Comparison of ENCODE assay signal across 9 mouse cellular contexts in genomic region chr8:104022691-104023509, GRCm38 (mm10).
DNase-seq lines count a peak whose midpoint lies in the region; ATAC-seq and TF ChIP-seq lines count a peak whose summit lies in the region.
"Had no signal": no experiment of that assay in that cellular context is flagged by ENCODE, and none has a peak within 500 bp of the region (broad histone marks: within the 10 kb centered on the region; RNA-seq: fewer than 3 reads in every experiment).

No protein-coding gene starts in this region.

- TF ChIP-seq CTCF in midbrain, postnatal 0 days (IDR thresholded peaks at IDR 0.05), result no peak

- H3K4me3 ChIP-seq in forebrain, embryonic 10.5 days, result no peak overlapping the region
- H3K4me3 ChIP-seq in forebrain, embryonic 16.5 days (replicated peaks; ENCODE audit: low read length), result no peak overlapping the region
- no peak overlapping the region for H3K4me3 ChIP-seq in heart, embryonic 10.5 days
- no peak overlapping the region for H3K4me3 ChIP-seq in limb, embryonic 13.5 days
- H3K4me3 ChIP-seq in midbrain, embryonic 13.5 days (replicated peaks), result no peak overlapping the region
- H3K4me3 ChIP-seq in midbrain, postnatal 0 days (ENCODE audit: low read depth, low read length), result no peak overlapping the region
- H3K4me3 ChIP-seq: megakaryocyte, embryonic 14.5 days had no signal

- WGBS in forebrain, embryonic 10.5 days, result 57% methylated on average over 9 of the region's 9 CpGs
- WGBS in forebrain, embryonic 16.5 days, result 70% methylated on average over 9 of the region's 9 CpGs
- WGBS in heart, embryonic 10.5 days, result 57% methylated on average over 9 of the region's 9 CpGs
- WGBS in limb, embryonic 13.5 days, result 9% methylated on average over 9 of the region's 9 CpGs
- WGBS in midbrain, embryonic 13.5 days, result 70% methylated on average over 9 of the region's 9 CpGs
- WGBS in midbrain, postnatal 0 days, result 67% methylated on average over 9 of the region's 9 CpGs

- H3K4me2 ChIP-seq in forebrain, embryonic 16.5 days (ENCODE audit: low read length), result no peak overlapping the region
- peak overlapping the region; percentile 30 for H3K4me2 ChIP-seq in limb, embryonic 13.5 days (replicated peaks)
- no peak overlapping the region for H3K4me2 ChIP-seq in midbrain, embryonic 13.5 days (replicated peaks)
- no peak overlapping the region for H3K4me2 ChIP-seq in midbrain, postnatal 0 days (ENCODE audit: low read depth, low read length, poor library complexity, severe bottlenecking)

- H3K27me3 ChIP-seq in forebrain, embryonic 10.5 days (ENCODE audit: poor library complexity, severe bottlenecking), result peaks cover 9% of the 10 kb centered on the region
- H3K27me3 ChIP-seq in forebrain, embryonic 16.5 days (replicated peaks; ENCODE audit: control insufficient read depth, insufficient read depth, low read length), result no peaks in the 10 kb centered on the region
- H3K27me3 ChIP-seq in heart, embryonic 10.5 days (ENCODE audit: insufficient read depth, poor library complexity, severe bottlenecking), result peaks cover 30% of the 10 kb centered on the region; the same call in 1 of the 2 replicates
- no peaks in the 10 kb centered on the region for H3K27me3 ChIP-seq in limb, embryonic 13.5 days
- peaks cover 2% of the 10 kb centered on the region; the same call in 1 of the 2 replicates for H3K27me3 ChIP-seq in midbrain, embryonic 13.5 days
- H3K27me3 ChIP-seq in midbrain, postnatal 0 days (ENCODE audit: insufficient read depth, low read length), result no peaks in the 10 kb centered on the region

- H3K27ac ChIP-seq in forebrain, embryonic 10.5 days, result peak overlapping the region; percentile 72
- H3K27ac ChIP-seq in forebrain, embryonic 16.5 days (ENCODE audit: low read length), result no peak overlapping the region
- H3K27ac ChIP-seq in heart, embryonic 10.5 days, result peak overlapping the region; percentile 36; the same call in 1 of the 2 replicates
- H3K27ac ChIP-seq in limb, embryonic 13.5 days, result peak overlapping the region; percentile 79
- H3K27ac ChIP-seq in midbrain, embryonic 13.5 days, result no peak overlapping the region
- H3K27ac ChIP-seq in midbrain, postnatal 0 days (ENCODE audit: low read depth, low read length), result no peak overlapping the region

- no peak overlapping the region for H3K9ac ChIP-seq in forebrain, embryonic 16.5 days (replicated peaks; ENCODE audit: low read depth, low read length)
- no peak overlapping the region for H3K9ac ChIP-seq in limb, embryonic 13.5 days
- no peak overlapping the region for H3K9ac ChIP-seq in midbrain, embryonic 13.5 days (replicated peaks)
- H3K9ac ChIP-seq in midbrain, postnatal 0 days (replicated peaks; ENCODE audit: low read length, poor library complexity, severe bottlenecking), result no peak overlapping the region

- no peaks in the 10 kb centered on the region for H3K36me3 ChIP-seq in forebrain, embryonic 10.5 days (replicated peaks)
- H3K36me3 ChIP-seq in forebrain, embryonic 16.5 days (ENCODE audit: control insufficient read depth, insufficient read depth), result no peaks in the 10 kb centered on the region
- H3K36me3 ChIP-seq in heart, embryonic 10.5 days, result no peaks in the 10 kb centered on the region
- H3K36me3 ChIP-seq in limb, embryonic 13.5 days, result no peaks in the 10 kb centered on the region
- H3K36me3 ChIP-seq in midbrain, embryonic 13.5 days, result no peaks in the 10 kb centered on the region
- H3K36me3 ChIP-seq in midbrain, postnatal 0 days (ENCODE audit: insufficient read depth, low read length), result no peaks in the 10 kb centered on the region

- peaks cover 5% of the 10 kb centered on the region for H3K4me1 ChIP-seq in forebrain, embryonic 10.5 days
- H3K4me1 ChIP-seq in forebrain, embryonic 16.5 days (replicated peaks; ENCODE audit: control insufficient read depth, insufficient read depth, low read length), result no peaks in the 10 kb centered on the region
- H3K4me1 ChIP-seq in heart, embryonic 10.5 days, result peaks cover 19% of the 10 kb centered on the region; the same call in 1 of the 2 replicates
- H3K4me1 ChIP-seq in limb, embryonic 13.5 days, result peaks cover 41% of the 10 kb centered on the region
- no peaks in the 10 kb centered on the region for H3K4me1 ChIP-seq in midbrain, embryonic 13.5 days (replicated peaks)
- no peaks in the 10 kb centered on the region for H3K4me1 ChIP-seq in midbrain, postnatal 0 days (ENCODE audit: insufficient read depth, low read length)
- H3K4me1 ChIP-seq: megakaryocyte, embryonic 14.5 days had no signal

- DNase-seq in forebrain, embryonic 10.5 days (ENCODE audit: extremely low spot score, low spot score), result peak; percentile 27
- peak; percentile 65 for DNase-seq in embryo, embryonic 9.5 days (ENCODE audit: extremely low spot score)
- DNase-seq in heart, embryonic 10.5 days (ENCODE audit: low spot score), result no peak
- no peak for DNase-seq in natural killer cell, adult 2 months (ENCODE audit: low spot score in 2 of 2)
- no peak for DNase-seq in midbrain, postnatal 0 days (ENCODE audit: low spot score)

- H3K9me3 ChIP-seq in forebrain, embryonic 10.5 days, result no peaks in the 10 kb centered on the region
- H3K9me3 ChIP-seq in forebrain, embryonic 16.5 days (ENCODE audit: control insufficient read depth, low read length), result no peaks in the 10 kb centered on the region
- no peaks in the 10 kb centered on the region for H3K9me3 ChIP-seq in heart, embryonic 10.5 days
- no peaks in the 10 kb centered on the region for H3K9me3 ChIP-seq in limb, embryonic 13.5 days
- no peaks in the 10 kb centered on the region for H3K9me3 ChIP-seq in midbrain, embryonic 13.5 days
- H3K9me3 ChIP-seq in midbrain, postnatal 0 days (ENCODE audit: low read length), result no peaks in the 10 kb centered on the region
- H3K9me3 ChIP-seq: megakaryocyte, embryonic 14.5 days had no signal

- no peak for ATAC-seq in forebrain, embryonic 16.5 days
- peak; percentile 93 for ATAC-seq in limb, embryonic 13.5 days (ENCODE audit: low FRiP score, low read depth)
- no peak for ATAC-seq in midbrain, embryonic 13.5 days
- ATAC-seq in midbrain, postnatal 0 days (ENCODE audit: low FRiP score), result no peak

Comparison
In these comparisons a context has a peak if more than half of its experiments do, and no peak if none do; other contexts are left out.
1. H3K27ac ChIP-seq: peak in forebrain, embryonic 10.5 days (single experiment), heart, embryonic 10.5 days (single experiment) and limb, embryonic 13.5 days (single experiment); none in forebrain, embryonic 16.5 days (single experiment), midbrain, embryonic 13.5 days (single experiment) and midbrain, postnatal 0 days (single experiment).
2. DNase-seq: peak in forebrain, embryonic 10.5 days (single experiment) and embryo, embryonic 9.5 days (single experiment); none in heart, embryonic 10.5 days (single experiment), natural killer cell, adult 2 months (0 of 2) and midbrain, postnatal 0 days (single experiment).